Mouse (Mus musculus) embryonic facial prominence, embryonic 14.5 days (tissue): ENCODE measurements around the gene Gm21915. TPM values are rescaled to one million over a fixed set of nuclear protein-coding genes. Genes with fewer than 3 reads are reported as not detected.

Source experiments
- ATAC-seq: fragments of 200-750 bp; cut with Nextera tagmentation; 2 replicates; pipeline ENCODE4 v1.8.0; 2017; ENCODE audit warnings: low read depth, moderate number of reproducible peaks, moderate TSS enrichment
- DNase-seq: peaks from one replicate; pipeline ENCODE4 v3.0.0-alpha.2; 2015; ENCODE audit warnings: low spot score
- H3K27ac ChIP-seq: fragments of 300-500 bp; sonication (generic); replicated peaks from 2 replicates; pipeline ENCODE4 v1.5.1; 2014; ENCODE audit warnings: low read depth, mild to moderate bottlenecking, low read length, moderate library complexity
- H3K27me3 ChIP-seq: fragments of 300-500 bp; sonication (generic); replicated peaks from 2 replicates; pipeline ENCODE4 v1.6.1; 2014; ENCODE audit warnings: low read length; ENCODE audit not compliant: control insufficient read depth, insufficient read depth
- H3K36me3 ChIP-seq: fragments of 300-500 bp; sonication (generic); 2 replicates; pipeline ENCODE4 v1.6.1; 2014; ENCODE audit warnings: low read length, mixed read lengths; ENCODE audit not compliant: control insufficient read depth, insufficient read depth
- H3K4me1 ChIP-seq: fragments of 300-500 bp; sonication (generic); 2 replicates; pipeline ENCODE4 v1.6.1; 2014; ENCODE audit warnings: antibody characterized with exemption, low read length; ENCODE audit not compliant: control insufficient read depth, insufficient read depth
- H3K4me2 ChIP-seq: fragments of 300-500 bp; sonication (generic); 2 replicates; pipeline ENCODE4 v1.6.1; 2014; ENCODE audit warnings: low read depth, mild to moderate bottlenecking, low read length, moderate library complexity, mixed read lengths
- H3K4me3 ChIP-seq: fragments of 300-500 bp; sonication (generic); 2 replicates; pipeline ENCODE4 v1.5.1; 2014; ENCODE audit warnings: low read depth, mild to moderate bottlenecking, low read length
- H3K9ac ChIP-seq: fragments of 300-500 bp; sonication (generic); 2 replicates; pipeline ENCODE4 v1.6.1; 2014; ENCODE audit warnings: low read depth, mild to moderate bottlenecking, low read length, moderate library complexity, mixed read lengths
- H3K9me3 ChIP-seq: fragments of 300-500 bp; sonication (generic); 2 replicates; pipeline ENCODE4 v1.6.1; 2016; ENCODE audit warnings: low read length; ENCODE audit not compliant: control insufficient read depth
- WGBS: fragments of 180-500 bp; shearing (Covaris S2); extraction: QIAGEN DNeasy Blood & Tissue Kit; methylation state at CpG from one replicate; pipeline ENCODE4 v1.1.7; 2014; 5-methylcytosine and 5-hydroxymethylcytosine counted together
- polyA plus RNA-seq: library from polyadenylated mRNA; unstranded; fragments of >200 nt; fragmentation: Nextera tagmentation; extraction: Ambion mirVana; gene quantifications from 2 replicates; pipeline ENCODE4 v1.2.1, GENCODE M21; 2014

Gene Gm21915
- polyA plus RNA-seq, 1 experiment from 2014 or later: not detected

GRCm38 (mm10) chr9:40649444-40649843, 21.0 kb upstream of the Gm21915 start:
- no peaks in the 10 kb centered on the region for H3K4me1 ChIP-seq
- no peak overlapping the region for H3K4me2 ChIP-seq
- no peaks in the 10 kb centered on the region for H3K9me3 ChIP-seq
- 84% methylated on average over 3 of the region's 3 CpGs for WGBS
- H3K27ac ChIP-seq: no peak overlapping the region
- H3K36me3 ChIP-seq: no peaks in the 10 kb centered on the region
- no peaks in the 10 kb centered on the region for H3K27me3 ChIP-seq
- H3K4me3 ChIP-seq: no peak overlapping the region
- DNase-seq (no peak), ATAC-seq (no peak)
- no peak overlapping the region for H3K9ac ChIP-seq

- H3K27me3 ChIP-seq: no peaks in the 10 kb centered on the region
- H3K4me3 ChIP-seq: no peak overlapping the region
- no peak overlapping the region for H3K9ac ChIP-seq
- no peak overlapping the region for H3K4me2 ChIP-seq
- no peaks in the 10 kb centered on the region for H3K9me3 ChIP-seq
- 60% methylated on average over 6 of the region's 6 CpGs for WGBS
- DNase-seq (no peak), ATAC-seq (no peak)
- H3K36me3 ChIP-seq: no peaks in the 10 kb centered on the region
- no peaks in the 10 kb centered on the region for H3K4me1 ChIP-seq
- no peak overlapping the region for H3K27ac ChIP-seq
These were observed 20.4 kb upstream of the Gm21915 start for GRCm38 (mm10) chr9:40649983-40650382.

- Histone ChIP-seq H3K27me3 (no peaks in the 10 kb centered on the region), H3K4me3 (no peak overlapping the region), H3K9me3 (no peaks in the 10 kb centered on the region), H3K9ac (no peak overlapping the region), H3K4me2 (no peak overlapping the region), H3K36me3 (no peaks in the 10 kb centered on the region), H3K4me1 (no peaks in the 10 kb centered on the region), H3K27ac (no peak overlapping the region)
- DNase-seq (no peak), ATAC-seq (no peak)
- WGBS: 78% methylated on average over 4 of the region's 4 CpGs
These were observed 19.1 kb upstream of the Gm21915 start for GRCm38 (mm10) chr9:40651239-40651859.

GRCm38 (mm10) chr9:40652757-40653156, 17.7 kb upstream of the Gm21915 start:
- H3K9me3 ChIP-seq: no peaks in the 10 kb centered on the region
- no peak overlapping the region for H3K27ac ChIP-seq
- no peak overlapping the region for H3K4me2 ChIP-seq
- no peak overlapping the region for H3K9ac ChIP-seq
- H3K4me1 ChIP-seq: no peaks in the 10 kb centered on the region
- H3K27me3 ChIP-seq: no peaks in the 10 kb centered on the region
- no peak for ATAC-seq
- WGBS: 41% methylated on average over 9 of the region's 9 CpGs
- no peak overlapping the region for H3K4me3 ChIP-seq
- DNase-seq: no peak
- no peaks in the 10 kb centered on the region for H3K36me3 ChIP-seq

GRCm38 (mm10) chr9:40666190-40666803, 4.1 kb upstream of the Gm21915 start:
- H3K27ac ChIP-seq: no peak overlapping the region
- H3K4me2 ChIP-seq: no peak overlapping the region
- H3K9me3 ChIP-seq: no peaks in the 10 kb centered on the region
- H3K27me3 ChIP-seq: no peaks in the 10 kb centered on the region
- ATAC-seq (no peak), DNase-seq (no peak)
- H3K4me3 ChIP-seq: no peak overlapping the region
- 75% methylated on average over 9 of the region's 9 CpGs for WGBS
- H3K4me1 ChIP-seq: 0 out of 2 replicates have a peak, but pooled peaks cover 1% of the 10 kb centered on the region
- no peak overlapping the region for H3K9ac ChIP-seq
- H3K36me3 ChIP-seq: no peaks in the 10 kb centered on the region

GRCm38 (mm10) chr9:40671323-40671930, 1.0 kb downstream of the Gm21915 start:
- no peaks in the 10 kb centered on the region for H3K9me3 ChIP-seq
- DNase-seq: peak; percentile 44
- H3K4me3 ChIP-seq: no peak overlapping the region
- no peak overlapping the region for H3K4me2 ChIP-seq
- peak; percentile 72 for ATAC-seq
- H3K9ac ChIP-seq: no peak overlapping the region
- WGBS: 42% methylated on average over 4 of the region's 4 CpGs
- peaks cover 18% of the 10 kb centered on the region for H3K4me1 ChIP-seq
- no peaks in the 10 kb centered on the region for H3K36me3 ChIP-seq
- no peaks in the 10 kb centered on the region for H3K27me3 ChIP-seq
- H3K27ac ChIP-seq: 0 out of 2 replicates have a peak overlapping the region, but pooled peaks have one; percentile 18

GRCm38 (mm10) chr9:40675203-40675958, 5.0 kb downstream of the Gm21915 start:
- Histone ChIP-seq H3K9me3 (no peaks in the 10 kb centered on the region), H3K4me3 (no peak overlapping the region), H3K9ac (no peak overlapping the region), H3K27me3 (no peaks in the 10 kb centered on the region), H3K4me1 (peaks cover 18% of the 10 kb centered on the region), H3K4me2 (no peak overlapping the region), H3K27ac (peak overlapping the region; percentile 44; the same call in 1 of the 2 replicates), H3K36me3 (no peaks in the 10 kb centered on the region)
- DNase-seq (peak; percentile 54), ATAC-seq (peak; percentile 24; the same call in 1 of the 2 replicates)
- WGBS: 52% methylated on average over 12 of the region's 12 CpGs

GRCm38 (mm10) chr9:40678653-40679052, 8.2 kb downstream of the Gm21915 start:
- no peaks in the 10 kb centered on the region for H3K9me3 ChIP-seq
- no peak overlapping the region for H3K27ac ChIP-seq
- no peaks in the 10 kb centered on the region for H3K36me3 ChIP-seq
- H3K4me3 ChIP-seq: no peak overlapping the region
- ATAC-seq: no peak
- no peak overlapping the region for H3K9ac ChIP-seq
- H3K4me1 ChIP-seq: peaks cover 10% of the 10 kb centered on the region
- H3K27me3 ChIP-seq: no peaks in the 10 kb centered on the region
- 73% methylated on average over 4 of the region's 4 CpGs for WGBS
- no peak for DNase-seq
- H3K4me2 ChIP-seq: no peak overlapping the region
